Mouse (Mus musculus) G1E (cell line): Measurements from ENCODE around the gene Slc7a10.

Experiments
- CTCF ChIP-seq: IDR thresholded peaks from 2 replicates; pipeline ENCODE4 v1.5.1; 2012; ENCODE audit warnings: low read depth, low read length, inconsistent platforms, mixed read lengths
- POLR2AphosphoS5 ChIP-seq: IDR thresholded peaks from 2 replicates; pipeline ENCODE4 v1.6.1; 2012; ENCODE audit warnings: low read depth, low read length, inconsistent platforms; ENCODE audit not compliant: insufficient replicate concordance
- TAL1 ChIP-seq: conservative IDR thresholded peaks from 2 replicates; pipeline ENCODE4 v1.6.1; 2012; ENCODE audit warnings: low read depth, low read length, inconsistent platforms, mixed read lengths

- TF ChIP-seq CTCF (no peak), TAL1 (no peak), POLR2AphosphoS5 (no peak)
These were observed 23.7 kb upstream of the Slc7a10 start for GRCm38 (mm10) chr7:35162443-35162842.
